In genomic region chr11:6833731-6834130, GRCm38 (mm10) we compare ENCODE assay signal across 20 mouse cellular contexts. TPM values are rescaled to one million over a fixed set of nuclear protein-coding genes. Genes with fewer than 3 reads are reported as not detected.
"Had no signal": no experiment of that assay in that cellular context is flagged by ENCODE, and none has a peak within 500 bp of the region (broad histone marks: within the 10 kb centered on the region; RNA-seq: fewer than 3 reads in every experiment).

No protein-coding gene starts in this region.

- H3K9ac ChIP-seq: limb, embryonic 12.5 days; liver, embryonic 13.5 days; liver, postnatal 0 days; lung, embryonic 15.5 days; midbrain, embryonic 13.5 days; neural tube, embryonic 15.5 days had no signal

- DNase-seq: kidney, postnatal 36 days; liver; liver, embryonic 13.5 days; liver, postnatal 0 days; right cerebral cortex, adult 18-20 months; right cerebral cortex, postnatal 25 days; thymus, adult 18-20 months; thymus, postnatal 14 days had no signal

- H3K4me1 ChIP-seq: liver, embryonic 13.5 days; lung, embryonic 15.5 days; midbrain, embryonic 13.5 days; neural tube, embryonic 15.5 days had no signal

- H3K4me3 ChIP-seq: layer of hippocampus, adult 2 months; limb, embryonic 12.5 days; liver, embryonic 13.5 days; lung, embryonic 15.5 days; midbrain, embryonic 13.5 days; myocyte; neural tube, embryonic 15.5 days had no signal

- H3K4me2 ChIP-seq: limb, embryonic 12.5 days; liver, embryonic 13.5 days; lung, embryonic 15.5 days; midbrain, embryonic 13.5 days; neural tube, embryonic 15.5 days had no signal

- ATAC-seq: liver, postnatal 0 days; midbrain, embryonic 13.5 days had no signal

- H3K27me3 ChIP-seq: limb, embryonic 12.5 days; liver, embryonic 13.5 days; lung, embryonic 15.5 days; midbrain, embryonic 13.5 days; neural tube, embryonic 15.5 days had no signal

- H3K9me3 ChIP-seq: limb, embryonic 12.5 days; liver, embryonic 13.5 days; lung, embryonic 15.5 days; midbrain, embryonic 13.5 days; neural tube, embryonic 15.5 days had no signal

- H3K27ac ChIP-seq: kidney, postnatal 0 days; layer of hippocampus, adult 2 months; limb, embryonic 12.5 days; liver, embryonic 13.5 days; lung, embryonic 15.5 days; midbrain, embryonic 13.5 days; neural tube, embryonic 15.5 days; stomach, postnatal 0 days had no signal

- H3K36me3 ChIP-seq: limb, embryonic 12.5 days; liver, embryonic 13.5 days; lung, embryonic 15.5 days; midbrain, embryonic 13.5 days; neural tube, embryonic 15.5 days had no signal

RNA-seq across cellular contexts. Expression of gene Gm11983, which starts 3.7 kb away (rescaled TPM):
- total RNA-seq: layer of hippocampus, adult 2 months; layer of hippocampus, postnatal 10 days; left cerebral cortex, postnatal 36 days; megakaryocyte-erythroid progenitor cell, adult 5-6 weeks had no signal
- polyA plus RNA-seq: kidney, postnatal 0 days; limb, embryonic 12.5 days; liver, embryonic 13.5 days; liver, postnatal 0 days; lung, embryonic 15.5 days; midbrain, embryonic 13.5 days; myocyte; neural tube, embryonic 11.5 days; neural tube, embryonic 15.5 days; stomach, postnatal 0 days had no signal
